Mouse (Mus musculus): ENCODE measurements around the gene Slc5a4b. TPM values are rescaled to one million over a fixed set of nuclear protein-coding genes. Genes with fewer than 3 reads are reported as not detected.

Gene Slc5a4b
- polyA plus RNA-seq, 1 experiment from 2014 or later: 0.20 TPM

- WGBS (ENCODE audit: insufficient replicate concordance): 56% methylated on average over 12 of the region's 12 CpGs
- Histone ChIP-seq H3K4me1 (replicated peaks) (peaks cover 22% of the 10 kb centered on the region), H3K9me3 (replicated peaks) (no peaks in the 10 kb centered on the region; the same call in 1 of the 2 replicates), H3K27ac (0 out of 2 replicates have a peak overlapping the region, but pooled peaks have one; percentile 29), H3K4me2 (no peak overlapping the region), H3K9ac (no peak overlapping the region), H3K36me3 (no peaks in the 10 kb centered on the region), H3K4me3 (replicated peaks) (no peak overlapping the region), H3K27me3 (no peaks in the 10 kb centered on the region)
- ATAC-seq (ENCODE audit: low read depth) (no peak), DNase-seq (no peak)
These were observed 83.4 kb downstream of the Slc5a4b start for GRCm38 (mm10) chr10:76027127-76028015.

GRCm38 (mm10) chr10:76025470-76026190 is 85.1 kb downstream of the Slc5a4b start:
- Histone ChIP-seq H3K9me3 (replicated peaks) (no peaks in the 10 kb centered on the region; the same call in 1 of the 2 replicates), H3K4me2 (no peak overlapping the region), H3K4me3 (replicated peaks) (no peak overlapping the region), H3K9ac (no peak overlapping the region), H3K4me1 (replicated peaks) (peaks cover 22% of the 10 kb centered on the region), H3K27me3 (no peaks in the 10 kb centered on the region), H3K27ac (no peak overlapping the region), H3K36me3 (no peaks in the 10 kb centered on the region)
- no peak for ATAC-seq (ENCODE audit: low read depth)
- 72% methylated on average over 10 of the region's 10 CpGs for WGBS (ENCODE audit: insufficient replicate concordance)
- no peak for DNase-seq

GRCm38 (mm10) chr10:76023921-76024320 is 86.8 kb downstream of the Slc5a4b start:
- Histone ChIP-seq H3K4me1 (replicated peaks) (peaks cover 19% of the 10 kb centered on the region), H3K27ac (no peak overlapping the region), H3K27me3 (no peaks in the 10 kb centered on the region), H3K36me3 (no peaks in the 10 kb centered on the region), H3K9ac (no peak overlapping the region), H3K4me3 (replicated peaks) (no peak overlapping the region), H3K4me2 (no peak overlapping the region), H3K9me3 (replicated peaks) (no peaks in the 10 kb centered on the region; the same call in 1 of the 2 replicates)
- no peak for ATAC-seq (ENCODE audit: low read depth)
- WGBS (ENCODE audit: insufficient replicate concordance): 84% methylated on average over 6 of the region's 6 CpGs
- no peak for DNase-seq

- Histone ChIP-seq H3K9ac (no peak overlapping the region), H3K27ac (no peak overlapping the region), H3K9me3 (replicated peaks) (no peaks in the 10 kb centered on the region; the same call in 1 of the 2 replicates), H3K36me3 (no peaks in the 10 kb centered on the region), H3K4me3 (replicated peaks) (no peak overlapping the region), H3K27me3 (no peaks in the 10 kb centered on the region), H3K4me2 (no peak overlapping the region), H3K4me1 (replicated peaks) (peaks cover 10% of the 10 kb centered on the region)
- peak; percentile 41; the same call in 1 of the 2 replicates for ATAC-seq (ENCODE audit: low read depth)
- 21% methylated on average over 3 of the region's 3 CpGs for WGBS (ENCODE audit: insufficient replicate concordance)
- no peak for DNase-seq
These were observed 89.0 kb downstream of the Slc5a4b start for GRCm38 (mm10) chr10:76021728-76022127.

GRCm38 (mm10) chr10:76016886-76017285 is 93.9 kb downstream of the Slc5a4b start:
- Histone ChIP-seq H3K4me3 (replicated peaks) (no peak overlapping the region), H3K9me3 (replicated peaks) (no peaks in the 10 kb centered on the region), H3K4me1 (replicated peaks) (peaks cover 6% of the 10 kb centered on the region), H3K27me3 (no peaks in the 10 kb centered on the region), H3K36me3 (no peaks in the 10 kb centered on the region), H3K4me2 (no peak overlapping the region), H3K9ac (no peak overlapping the region), H3K27ac (no peak overlapping the region)
- ATAC-seq (ENCODE audit: low read depth) (no peak), DNase-seq (no peak)
- WGBS (ENCODE audit: insufficient replicate concordance): 74% methylated on average over 3 of the region's 3 CpGs

- no peak overlapping the region for H3K4me2 ChIP-seq
- H3K4me1 ChIP-seq (replicated peaks): no peaks in the 10 kb centered on the region
- H3K36me3 ChIP-seq: no peaks in the 10 kb centered on the region
- H3K27me3 ChIP-seq: no peaks in the 10 kb centered on the region
- no peak overlapping the region for H3K9ac ChIP-seq
- no peaks in the 10 kb centered on the region for H3K9me3 ChIP-seq (replicated peaks)
- WGBS (ENCODE audit: insufficient replicate concordance): 61% methylated on average over 6 of the region's 6 CpGs
- no peak for DNase-seq
- H3K4me3 ChIP-seq (replicated peaks): no peak overlapping the region
- ATAC-seq (ENCODE audit: low read depth): no peak
- no peak overlapping the region for H3K27ac ChIP-seq
These were observed 97.8 kb downstream of the Slc5a4b start for GRCm38 (mm10) chr10:76012922-76013321.

- Histone ChIP-seq H3K4me1 (replicated peaks) (no peaks in the 10 kb centered on the region), H3K4me2 (no peak overlapping the region), H3K4me3 (replicated peaks) (no peak overlapping the region), H3K9me3 (replicated peaks) (no peaks in the 10 kb centered on the region), H3K36me3 (no peaks in the 10 kb centered on the region), H3K27ac (no peak overlapping the region), H3K27me3 (no peaks in the 10 kb centered on the region), H3K9ac (no peak overlapping the region)
- ATAC-seq (ENCODE audit: low read depth): no peak
- DNase-seq: no peak
- 67% methylated on average over 3 of the region's 3 CpGs for WGBS (ENCODE audit: insufficient replicate concordance)
These were observed 100.9 kb downstream of the Slc5a4b start for GRCm38 (mm10) chr10:76009812-76010211.

Small RNA genes lying within 50 kb of the gene (microRNA-seq; reads per million reads assigned to microRNA genes)
- not detected for gene Mir6409

Other genes with a start within 250 kb of the Slc5a4b start
- 0.21 and 0.51 TPM in 2 replicates for gene Derl3, start 217.5 kb downstream of the Slc5a4b start, polyA plus RNA-seq (2015; fragmentation: Nextera tagmentation; extraction: Ambion mirVana)
- 85.6 and 88.1 TPM in 2 replicates for gene Smarcb1, start 189.3 kb downstream of the Slc5a4b start, polyA plus RNA-seq (2015; fragmentation: Nextera tagmentation; extraction: Ambion mirVana)
- gene Chchd10, start 177.8 kb downstream of the Slc5a4b start, polyA plus RNA-seq (2015; fragmentation: Nextera tagmentation; extraction: Ambion mirVana): 88.0 and 110 TPM in 2 replicates
- 3.6 and 4.1 TPM in 2 replicates for gene Mmp11, start 174.5 kb downstream of the Slc5a4b start, polyA plus RNA-seq (2015; fragmentation: Nextera tagmentation; extraction: Ambion mirVana)
- gene Gm867, start 170.3 kb downstream of the Slc5a4b start, polyA plus RNA-seq (2015; fragmentation: Nextera tagmentation; extraction: Ambion mirVana): 21.7 and 25.1 TPM in 2 replicates
- gene Vpreb3, start 167.9 kb downstream of the Slc5a4b start, polyA plus RNA-seq (2015; fragmentation: Nextera tagmentation; extraction: Ambion mirVana): 0.67 and 0.81 TPM in 2 replicates
- gene Gm5134, start 156.4 kb downstream of the Slc5a4b start, polyA plus RNA-seq (2015; fragmentation: Nextera tagmentation; extraction: Ambion mirVana): 0.08 TPM in 1 of 2 replicates, not detected in the other
- gene Zfp280b, start 78.3 kb downstream of the Slc5a4b start, polyA plus RNA-seq (2015; fragmentation: Nextera tagmentation; extraction: Ambion mirVana): 12.7 and 15.9 TPM in 2 replicates
- not detected in 2 replicates for gene Slc5a4a, start 36.5 kb upstream of the Slc5a4b start, polyA plus RNA-seq (2015; fragmentation: Nextera tagmentation; extraction: Ambion mirVana)
- gene Prmt2, start 126.9 kb upstream of the Slc5a4b start, polyA plus RNA-seq (2015; fragmentation: Nextera tagmentation; extraction: Ambion mirVana): 6.4 and 7.2 TPM in 2 replicates
- not detected in 2 replicates for gene S100b, start 142.9 kb upstream of the Slc5a4b start, polyA plus RNA-seq (2015; fragmentation: Nextera tagmentation; extraction: Ambion mirVana)
- gene Dip2a, start 234.3 kb upstream of the Slc5a4b start, polyA plus RNA-seq (2015; fragmentation: Nextera tagmentation; extraction: Ambion mirVana): 1.1 and 1.4 TPM in 2 replicates